Mouse (Mus musculus) liver, embryonic 12.5 days (tissue): ENCODE data around the gene Ass1. TPM values are rescaled to one million over a fixed set of nuclear protein-coding genes. Genes with fewer than 3 reads are reported as not detected.

Source experiments
- ATAC-seq: fragments of 200-750 bp; cut with Nextera tagmentation; 2 replicates; pipeline ENCODE4 v1.8.0; 2017; ENCODE audit warnings: moderate number of reproducible peaks, mild to moderate bottlenecking, moderate library complexity
- H3K27ac ChIP-seq: fragments of 300-500 bp; sonication (generic); 2 replicates; pipeline ENCODE4 v1.5.1; 2016; ENCODE audit warnings: mild to moderate bottlenecking
- H3K27me3 ChIP-seq: fragments of 300-500 bp; sonication (generic); replicated peaks from 2 replicates; pipeline ENCODE4 v1.6.1; 2016; ENCODE audit warnings: mild to moderate bottlenecking, moderate library complexity
- H3K36me3 ChIP-seq: fragments of 300-500 bp; sonication (generic); 2 replicates; pipeline ENCODE4 v1.6.1; 2016; ENCODE audit warnings: mild to moderate bottlenecking, moderate library complexity
- H3K4me1 ChIP-seq: fragments of 300-500 bp; sonication (generic); 2 replicates; pipeline ENCODE4 v1.6.1; 2016
- H3K4me2 ChIP-seq: fragments of 300-500 bp; sonication (generic); 2 replicates; pipeline ENCODE4 v1.6.1; 2016; ENCODE audit warnings: mild to moderate bottlenecking, moderate library complexity
- H3K4me3 ChIP-seq: fragments of 300-500 bp; sonication (generic); 2 replicates; pipeline ENCODE4 v1.5.1; 2016; ENCODE audit warnings: mild to moderate bottlenecking, moderate library complexity
- H3K9ac ChIP-seq: fragments of 300-500 bp; sonication (generic); 2 replicates; pipeline ENCODE4 v1.6.1; 2016; ENCODE audit warnings: mild to moderate bottlenecking, moderate library complexity
- H3K9me3 ChIP-seq: fragments of 300-500 bp; sonication (generic); replicated peaks from 2 replicates; pipeline ENCODE4 v1.6.1; 2016; ENCODE audit warnings: mild to moderate bottlenecking, moderate library complexity
- WGBS: fragments of 180-500 bp; shearing (Covaris S2); methylation state at CpG from one replicate; pipeline ENCODE4 v1.1.7; 2016; ENCODE audit not compliant: insufficient replicate concordance; 5-methylcytosine and 5-hydroxymethylcytosine counted together
- polyA plus RNA-seq: library from polyadenylated mRNA; unstranded; fragments of >200 nt; fragmentation: Nextera tagmentation; extraction: Ambion mirVana; gene quantifications from 2 replicates; pipeline ENCODE4 v1.2.1, GENCODE M21; 2016

Gene Ass1
- polyA plus RNA-seq, 1 experiment from 2014 or later = 58.9 TPM

DNA sequence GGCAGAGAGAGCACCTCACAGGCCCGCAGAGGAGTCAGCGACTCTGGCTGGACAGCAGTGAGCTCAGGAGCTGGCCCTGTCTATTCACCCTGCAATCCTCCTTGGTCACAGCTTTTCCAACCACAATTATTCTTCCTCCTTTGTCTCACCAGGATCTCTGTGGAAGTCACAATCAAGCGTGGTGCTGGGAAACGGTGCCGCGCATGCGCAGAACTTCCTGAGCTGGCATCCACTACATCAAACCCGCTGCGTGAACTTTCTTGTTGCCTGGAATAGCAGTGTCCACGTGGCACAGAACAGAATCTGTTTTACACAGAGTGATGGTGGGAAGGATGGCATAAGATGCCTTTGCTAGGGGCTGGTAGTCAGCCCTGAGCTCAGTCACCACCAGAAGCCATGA lies 82.0 kb downstream of the Ass1 start:
- no peaks in the 10 kb centered on the region; the same call in 1 of the 2 replicates for H3K27me3 ChIP-seq
- no peak overlapping the region for H3K4me3 ChIP-seq
- 80% methylated on average over 10 of the region's 10 CpGs for WGBS
- 0 out of 2 replicates have a peak, but pooled peaks cover 3% of the 10 kb centered on the region for H3K9me3 ChIP-seq
- H3K27ac ChIP-seq = no peak overlapping the region
- no peak overlapping the region for H3K9ac ChIP-seq
- no peaks in the 10 kb centered on the region for H3K4me1 ChIP-seq
- H3K4me2 ChIP-seq = no peak overlapping the region
- H3K36me3 ChIP-seq = no peaks in the 10 kb centered on the region
- ATAC-seq = no peak

- H3K9me3 ChIP-seq = 0 out of 2 replicates have a peak, but pooled peaks cover 3% of the 10 kb centered on the region
- H3K4me2 ChIP-seq = no peak overlapping the region
- H3K36me3 ChIP-seq = no peaks in the 10 kb centered on the region
- WGBS = 67% methylated on average over 5 of the region's 5 CpGs
- H3K4me1 ChIP-seq = 0 out of 2 replicates have a peak, but pooled peaks cover 3% of the 10 kb centered on the region
- H3K27me3 ChIP-seq = no peaks in the 10 kb centered on the region
- H3K27ac ChIP-seq = no peak overlapping the region
- no peak overlapping the region for H3K9ac ChIP-seq
- no peak for ATAC-seq
- H3K4me3 ChIP-seq = no peak overlapping the region
These were observed 84.6 kb downstream of the Ass1 start for GRCm38 (mm10) chr2:31554619-31555018.

Other genes starting within 250 kb of the Ass1 start
- 4.3 and 4.5 TPM in 2 replicates for gene Ncs1, start 224.4 kb upstream of the Ass1 start, polyA plus RNA-seq
- 0.35 and 0.36 TPM in 2 replicates for gene Hmcn2, start 155.8 kb upstream of the Ass1 start, polyA plus RNA-seq
- gene Fubp3, start 102.4 kb downstream of the Ass1 start, polyA plus RNA-seq = 41.8 and 45.9 TPM in 2 replicates
- not detected in 2 replicates for gene Prdm12, start 169.8 kb downstream of the Ass1 start, polyA plus RNA-seq
- 57.8 and 64.9 TPM in 2 replicates for gene Exosc2, start 200.5 kb downstream of the Ass1 start, polyA plus RNA-seq
- gene Abl1, start 218.2 kb downstream of the Ass1 start, polyA plus RNA-seq = 12.9 and 13.4 TPM in 2 replicates